Mouse (Mus musculus) G1E (cell line): ENCODE results near the gene Rpl37. TPM values are rescaled to one million over a fixed set of nuclear protein-coding genes. Genes with fewer than 3 reads are reported as not detected.

Source experiments
- ATAC-seq: 2 replicates; pipeline ENCODE4 v1.8.0; 2016; ENCODE audit warnings: mild to moderate bottlenecking; ENCODE audit not compliant: insufficient number of reproducible peaks, poor library complexity, low FRiP score, severe bottlenecking; ENCODE audit errors: extremely low read depth
- DNase-seq: peaks from one replicate; pipeline ENCODE4 v3.0.0; 2012; ENCODE audit warnings: low spot score
- H3K27me3 ChIP-seq: 2 replicates; pipeline ENCODE4 v1.6.1; 2012; ENCODE audit warnings: mild to moderate bottlenecking, low read length, inconsistent platforms; ENCODE audit not compliant: insufficient read depth
- H3K36me3 ChIP-seq: replicated peaks from 2 replicates; pipeline ENCODE3; 2012; ENCODE audit warnings: mild to moderate bottlenecking, inconsistent platforms
- H3K4me1 ChIP-seq: 2 replicates; pipeline ENCODE4 v1.6.1; 2012; ENCODE audit warnings: low read depth, low read length, inconsistent platforms, mixed read lengths; ENCODE audit not compliant: insufficient read depth
- H3K4me3 ChIP-seq: 2 replicates; pipeline ENCODE4 v1.5.1; 2012; ENCODE audit warnings: low read depth, mild to moderate bottlenecking, inconsistent platforms, low read length, moderate library complexity, mixed read lengths
- H3K9me3 ChIP-seq: replicated peaks from 2 replicates; pipeline ENCODE4 v1.6.1; 2012; ENCODE audit warnings: inconsistent platforms
- CTCF ChIP-seq: IDR thresholded peaks from 2 replicates; pipeline ENCODE4 v1.5.1; 2012; ENCODE audit warnings: low read depth, low read length, inconsistent platforms, mixed read lengths
- GATA1 ChIP-seq: IDR thresholded peaks from 2 replicates; pipeline ENCODE4 v1.6.1; 2012; ENCODE audit warnings: borderline replicate concordance, low read length, inconsistent platforms, mixed read lengths
- GATA2 ChIP-seq: IDR thresholded peaks from 2 replicates; pipeline ENCODE4 v1.6.1; 2012; ENCODE audit warnings: low read depth, low read length, inconsistent platforms, borderline replicate concordance
- POLR2AphosphoS5 ChIP-seq: IDR thresholded peaks from 2 replicates; pipeline ENCODE4 v1.6.1; 2012; ENCODE audit warnings: low read depth, low read length, inconsistent platforms; ENCODE audit not compliant: insufficient replicate concordance
- TAL1 ChIP-seq: conservative IDR thresholded peaks from 2 replicates; pipeline ENCODE4 v1.6.1; 2012; ENCODE audit warnings: low read depth, low read length, inconsistent platforms, mixed read lengths
- polyA plus RNA-seq: library from polyadenylated mRNA; stranded (reverse); fragments of >175 nt; gene quantifications from 2 replicates; pipeline ENCODE4 v1.2.3, GENCODE M21; 2012
- total RNA-seq, 2 experiments: library from RNA; stranded (forward) in 1 of 2; stranded (reverse) in 1 of 2; fragments of 200-1000 nt in 1 of 2; fragments of >200 nt in 1 of 2; fragmentation: Nextera tagmentation in 1 of 2; gene quantifications; 2 replicates each; pipeline ENCODE4 v1.2.3; 2014 to 2017

Rpl37 gene
- total and polyA plus RNA-seq, 3 experiments = 48.0 to 1,244 (median 374) TPM

DNA sequence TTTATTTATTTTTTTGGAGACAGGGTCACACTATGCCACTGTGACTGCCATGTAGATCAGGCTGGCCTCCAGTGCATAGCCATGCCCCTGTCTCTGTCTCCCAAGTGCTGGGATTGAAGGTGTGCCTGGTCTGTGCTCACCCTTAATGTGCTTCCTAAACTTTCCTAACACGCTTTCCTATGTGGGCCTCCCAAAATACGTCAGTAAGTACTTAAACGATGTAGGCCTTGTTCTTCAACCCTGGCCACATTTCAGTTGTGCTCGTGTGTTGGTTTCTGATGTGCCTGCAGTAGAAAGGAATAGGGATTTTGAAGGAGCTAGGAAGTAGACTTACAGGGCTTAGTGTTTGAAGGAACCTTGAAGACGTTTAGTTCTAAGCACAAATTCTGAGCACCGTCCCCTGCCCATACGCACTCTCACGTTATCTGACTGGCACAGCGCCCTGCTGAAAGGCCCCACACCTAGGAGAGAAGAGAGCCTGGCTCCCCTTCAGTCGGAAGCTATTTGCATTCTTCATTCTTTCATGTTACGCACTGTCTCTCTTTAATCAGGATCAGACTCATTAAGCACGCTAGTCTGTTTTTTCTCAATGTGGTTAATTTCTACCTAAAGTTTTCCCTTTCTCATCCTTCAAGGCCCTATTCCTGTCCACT, 48.8 kb downstream of the Rpl37 start:
- TF ChIP-seq POLR2AphosphoS5 (no peak), GATA2 (no peak), TAL1 (no peak), CTCF (no peak), GATA1 (no peak)
- H3K4me1 ChIP-seq = no peaks in the 10 kb centered on the region
- no peak for DNase-seq
- H3K4me3 ChIP-seq = no peak overlapping the region
- ATAC-seq = no peak
- H3K36me3 ChIP-seq = peaks cover 80% of the 10 kb centered on the region
- no peaks in the 10 kb centered on the region for H3K27me3 ChIP-seq
- H3K9me3 ChIP-seq = no peaks in the 10 kb centered on the region

Other genes with a start within 250 kb of the Rpl37 start
- not detected in 2 replicates for gene Mroh2b, start 217.9 kb upstream of the Rpl37 start, total RNA-seq (2014; fragmentation: Nextera tagmentation)
- gene Mroh2b, start 217.9 kb upstream of the Rpl37 start, total RNA-seq (2017) = 0.11 TPM in 1 of 2 replicates, not detected in the other
- gene Mroh2b, start 217.9 kb upstream of the Rpl37 start, polyA plus RNA-seq = not detected in 2 replicates
- not detected in 2 replicates for gene C7, start 52.9 kb upstream of the Rpl37 start, total RNA-seq (2014; fragmentation: Nextera tagmentation)
- 0.05 TPM in 1 of 2 replicates, not detected in the other for gene C7, start 52.9 kb upstream of the Rpl37 start, total RNA-seq (2017)
- not detected in 2 replicates for gene C7, start 52.9 kb upstream of the Rpl37 start, polyA plus RNA-seq
- gene Card6, start 8.1 kb upstream of the Rpl37 start, total RNA-seq (2014; fragmentation: Nextera tagmentation) = 19.2 and 20.8 TPM in 2 replicates
- 6.0 and 7.5 TPM in 2 replicates for gene Card6, start 8.1 kb upstream of the Rpl37 start, total RNA-seq (2017)
- gene Card6, start 8.1 kb upstream of the Rpl37 start, polyA plus RNA-seq = 1.9 and 2.0 TPM in 2 replicates
- gene Prkaa1, start 27.2 kb downstream of the Rpl37 start, total RNA-seq (2014; fragmentation: Nextera tagmentation) = 109 and 121 TPM in 2 replicates
- gene Prkaa1, start 27.2 kb downstream of the Rpl37 start, total RNA-seq (2017) = 66.7 and 79.5 TPM in 2 replicates
- 4.5 and 5.8 TPM in 2 replicates for gene Prkaa1, start 27.2 kb downstream of the Rpl37 start, polyA plus RNA-seq
- 14.8 and 26.0 TPM in 2 replicates for gene Ttc33, start 68.9 kb downstream of the Rpl37 start, total RNA-seq (2014; fragmentation: Nextera tagmentation)
- 63.5 and 64.7 TPM in 2 replicates for gene Ttc33, start 68.9 kb downstream of the Rpl37 start, total RNA-seq (2017)
- gene Ttc33, start 68.9 kb downstream of the Rpl37 start, polyA plus RNA-seq = 10.6 and 47.8 TPM in 2 replicates
- 19.4 and 20.5 TPM in 2 replicates for gene Ptger4, start 127.5 kb downstream of the Rpl37 start, total RNA-seq (2014; fragmentation: Nextera tagmentation)
- 6.9 and 7.7 TPM in 2 replicates for gene Ptger4, start 127.5 kb downstream of the Rpl37 start, total RNA-seq (2017)
- gene Ptger4, start 127.5 kb downstream of the Rpl37 start, polyA plus RNA-seq = 14.9 and 15.9 TPM in 2 replicates